Mouse (Mus musculus) neural tube, embryonic 12.5 days (tissue): ENCODE results near the gene Heatr6. TPM values are rescaled to one million over a fixed set of nuclear protein-coding genes. Genes with fewer than 3 reads are reported as not detected.

Source experiments
- ATAC-seq: fragments of 200-750 bp; cut with Nextera tagmentation; 2 replicates; pipeline ENCODE4 v1.8.0; 2017; ENCODE audit warnings: low read depth, mild to moderate bottlenecking, moderate TSS enrichment, moderate library complexity; ENCODE audit not compliant: low FRiP score
- H3K27ac ChIP-seq: fragments of 300-500 bp; sonication (generic); 2 replicates; pipeline ENCODE4 v1.5.1; 2016
- H3K27me3 ChIP-seq: fragments of 300-500 bp; sonication (generic); replicated peaks from 2 replicates; pipeline ENCODE4 v1.6.1; 2016; ENCODE audit warnings: mild to moderate bottlenecking
- H3K36me3 ChIP-seq: fragments of 300-500 bp; sonication (generic); 2 replicates; pipeline ENCODE4 v1.6.1; 2016; ENCODE audit warnings: mild to moderate bottlenecking
- H3K4me1 ChIP-seq: fragments of 300-500 bp; sonication (generic); 2 replicates; pipeline ENCODE4 v1.6.1; 2016
- H3K4me2 ChIP-seq: fragments of 300-500 bp; sonication (generic); replicated peaks from 2 replicates; pipeline ENCODE4 v1.6.1; 2016; ENCODE audit warnings: mild to moderate bottlenecking
- H3K4me3 ChIP-seq: fragments of 300-500 bp; sonication (generic); 2 replicates; pipeline ENCODE4 v1.5.1; 2016
- H3K9ac ChIP-seq: fragments of 300-500 bp; sonication (generic); 2 replicates; pipeline ENCODE4 v1.6.1; 2016; ENCODE audit warnings: mild to moderate bottlenecking
- H3K9me3 ChIP-seq: fragments of 300-500 bp; sonication (generic); 2 replicates; pipeline ENCODE4 v1.6.1; 2016; ENCODE audit warnings: mild to moderate bottlenecking
- WGBS: fragments of 180-500 bp; shearing (Covaris S2); methylation state at CpG from one replicate; pipeline ENCODE4 v1.1.7; 2016; 5-methylcytosine and 5-hydroxymethylcytosine counted together
- polyA plus RNA-seq: library from polyadenylated mRNA; unstranded; fragments of >200 nt; fragmentation: Nextera tagmentation; extraction: Ambion mirVana; gene quantifications from 2 replicates; pipeline ENCODE4 v1.2.1, GENCODE M21; 2016

The Heatr6 gene
- polyA plus RNA-seq, 1 experiment from 2014 or later: 33.2 TPM

DNA sequence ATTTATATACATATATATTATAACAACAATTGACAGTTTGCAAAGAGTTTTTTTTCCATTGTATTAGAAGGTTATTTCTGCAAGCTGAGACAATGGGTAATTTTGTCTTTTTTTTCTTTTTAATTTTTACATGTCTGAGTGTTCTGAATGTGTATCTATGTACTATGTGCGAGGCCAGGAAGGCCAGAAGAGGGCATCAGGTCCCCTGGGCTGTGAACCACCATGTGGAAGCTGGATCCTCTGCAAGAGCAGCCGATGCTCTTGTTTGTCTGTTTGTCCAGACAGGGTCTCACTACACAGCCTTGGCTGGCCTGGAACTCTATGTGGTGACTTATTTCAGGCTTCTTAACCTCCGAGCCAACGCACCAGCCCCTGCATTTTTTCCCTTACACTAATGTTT, 37.6 kb downstream of the Heatr6 start:
- no peaks in the 10 kb centered on the region for H3K9me3 ChIP-seq
- no peak overlapping the region for H3K9ac ChIP-seq
- ATAC-seq: no peak
- no peaks in the 10 kb centered on the region for H3K4me1 ChIP-seq
- no peak overlapping the region for H3K27ac ChIP-seq
- no peak overlapping the region for H3K4me2 ChIP-seq
- 81% methylated on average over 4 of the region's 4 CpGs for WGBS
- 0 out of 2 replicates have a peak, but pooled peaks cover 5% of the 10 kb centered on the region for H3K36me3 ChIP-seq
- no peaks in the 10 kb centered on the region for H3K27me3 ChIP-seq
- no peak overlapping the region for H3K4me3 ChIP-seq

DNA sequence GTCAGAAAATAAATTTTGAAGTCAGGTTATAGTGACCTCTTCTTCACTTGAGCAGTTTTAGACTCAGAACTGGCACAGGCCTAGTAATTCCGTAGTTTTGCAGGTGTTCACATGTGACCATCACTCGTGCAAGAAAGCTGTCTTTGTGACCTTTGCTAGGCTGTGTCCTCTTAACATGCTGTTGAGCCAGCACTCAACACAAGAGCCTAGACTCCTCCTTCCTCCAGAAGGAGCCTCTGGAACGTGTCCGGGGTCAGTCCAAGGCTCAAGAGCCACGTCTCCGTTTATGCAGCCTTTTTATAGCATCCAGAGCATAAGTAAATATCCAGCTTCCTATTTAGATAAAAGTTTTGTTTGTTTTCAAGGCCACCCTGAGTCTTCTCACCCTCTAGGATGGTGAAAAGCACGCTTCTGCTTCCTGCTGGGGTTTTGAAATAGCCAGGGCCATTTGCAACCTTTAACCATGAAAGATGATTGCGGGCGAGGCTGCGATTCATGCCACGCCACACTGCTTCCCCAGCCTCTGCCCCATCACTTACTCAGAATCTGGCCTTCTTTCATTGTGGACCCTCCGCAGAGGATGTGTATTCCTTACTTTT, 38.9 kb downstream of the Heatr6 start:
- Histone ChIP-seq H3K9ac (no peak overlapping the region), H3K9me3 (no peaks in the 10 kb centered on the region), H3K27ac (no peak overlapping the region), H3K36me3 (no peaks in the 10 kb centered on the region), H3K27me3 (no peaks in the 10 kb centered on the region), H3K4me3 (no peak overlapping the region), H3K4me1 (no peaks in the 10 kb centered on the region), H3K4me2 (no peak overlapping the region)
- no peak for ATAC-seq
- 84% methylated on average over 12 of the region's 12 CpGs for WGBS

DNA sequence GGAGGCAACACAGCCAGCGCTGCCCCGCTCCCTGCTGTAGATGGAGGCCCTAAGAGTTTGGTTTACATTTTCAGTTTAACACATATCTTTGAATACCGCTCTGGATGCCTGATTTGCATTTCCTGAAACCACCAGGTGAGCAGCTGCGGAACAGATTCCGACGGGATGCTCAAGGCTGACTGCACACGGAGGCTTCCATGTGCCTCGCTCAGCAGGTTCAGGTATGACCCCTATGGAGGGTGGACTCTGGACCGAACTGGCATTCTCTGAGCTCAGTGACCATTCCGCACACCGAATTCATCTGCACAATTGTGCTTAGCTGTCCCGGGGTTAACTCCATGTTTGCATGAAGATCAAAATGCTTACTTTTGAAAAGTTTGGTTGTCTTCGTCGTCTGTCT, 39.8 kb downstream of the Heatr6 start:
- no peak overlapping the region for H3K27ac ChIP-seq

DNA sequence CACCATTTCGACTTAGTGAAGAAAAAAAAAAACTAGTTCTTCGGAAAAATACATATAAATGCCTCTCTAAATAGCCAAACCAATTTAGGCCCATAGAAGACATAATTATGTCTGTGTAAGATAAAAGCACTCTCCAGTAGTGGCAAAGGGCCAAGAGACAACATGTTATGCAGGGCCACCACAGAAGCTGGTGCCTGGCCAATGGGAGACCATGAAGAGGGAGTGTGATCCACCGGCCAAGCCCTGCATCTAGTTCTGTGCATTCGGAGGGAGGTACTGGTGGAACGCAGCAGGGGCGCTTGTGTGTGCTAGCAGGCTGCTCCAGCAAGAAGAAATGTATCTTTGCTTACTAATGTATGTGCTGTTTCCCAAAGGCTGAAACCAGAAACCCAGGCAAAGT, 42.6 kb downstream of the Heatr6 start:
- Histone ChIP-seq H3K4me1 (no peaks in the 10 kb centered on the region), H3K27me3 (0 out of 2 replicates have a peak, but pooled peaks cover 3% of the 10 kb centered on the region), H3K4me3 (no peak overlapping the region), H3K36me3 (no peaks in the 10 kb centered on the region), H3K4me2 (no peak overlapping the region), H3K27ac (no peak overlapping the region), H3K9ac (no peak overlapping the region), H3K9me3 (no peaks in the 10 kb centered on the region)
- ATAC-seq: no peak
- 83% methylated on average over 6 of the region's 6 CpGs for WGBS

More for the DNA sequence above, 39.8 kb downstream of the Heatr6 start:
- 86% methylated on average over 14 of the region's 14 CpGs for WGBS
- no peak for ATAC-seq
- Histone ChIP-seq H3K4me3 (no peak overlapping the region), H3K27me3 (no peaks in the 10 kb centered on the region), H3K4me2 (no peak overlapping the region), H3K9ac (no peak overlapping the region), H3K36me3 (no peaks in the 10 kb centered on the region), H3K9me3 (no peaks in the 10 kb centered on the region), H3K4me1 (no peaks in the 10 kb centered on the region)

DNA sequence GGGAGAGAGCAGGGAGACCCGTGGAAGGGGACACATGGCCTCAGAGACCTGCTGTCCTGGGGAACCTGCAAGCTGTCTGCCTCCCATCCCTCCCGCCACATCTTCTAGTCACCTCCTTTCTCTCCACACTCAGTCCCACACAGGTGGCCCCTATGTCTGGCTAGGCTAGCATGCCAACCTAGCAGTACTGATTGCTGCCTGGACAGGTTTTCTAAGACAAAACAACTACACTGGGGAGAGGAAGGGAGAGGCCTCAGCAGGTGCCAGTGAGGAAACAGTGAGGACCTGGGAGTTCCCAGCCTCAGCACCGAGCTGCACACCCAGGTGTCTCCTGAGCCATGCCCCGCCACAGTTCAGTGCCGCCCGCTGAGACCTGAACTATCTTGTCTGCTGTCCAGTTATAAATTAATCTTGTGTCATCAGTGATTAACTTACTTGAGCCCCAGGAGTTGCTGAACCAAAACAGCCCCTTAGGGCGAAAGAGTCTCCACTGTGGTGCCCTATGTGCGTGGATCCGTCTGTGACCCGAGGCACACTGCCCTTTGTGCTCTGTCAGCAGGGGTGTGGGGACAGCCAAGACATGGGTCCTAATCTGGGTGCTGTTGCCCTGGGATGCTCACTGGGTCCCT, 43.6 kb downstream of the Heatr6 start:
- WGBS: 79% methylated on average over 10 of the region's 10 CpGs
- Histone ChIP-seq H3K27me3 (0 out of 2 replicates have a peak, but pooled peaks cover 3% of the 10 kb centered on the region), H3K9ac (no peak overlapping the region), H3K4me2 (no peak overlapping the region), H3K4me3 (no peak overlapping the region), H3K27ac (no peak overlapping the region), H3K36me3 (no peaks in the 10 kb centered on the region), H3K9me3 (no peaks in the 10 kb centered on the region), H3K4me1 (no peaks in the 10 kb centered on the region)
- no peak for ATAC-seq

DNA sequence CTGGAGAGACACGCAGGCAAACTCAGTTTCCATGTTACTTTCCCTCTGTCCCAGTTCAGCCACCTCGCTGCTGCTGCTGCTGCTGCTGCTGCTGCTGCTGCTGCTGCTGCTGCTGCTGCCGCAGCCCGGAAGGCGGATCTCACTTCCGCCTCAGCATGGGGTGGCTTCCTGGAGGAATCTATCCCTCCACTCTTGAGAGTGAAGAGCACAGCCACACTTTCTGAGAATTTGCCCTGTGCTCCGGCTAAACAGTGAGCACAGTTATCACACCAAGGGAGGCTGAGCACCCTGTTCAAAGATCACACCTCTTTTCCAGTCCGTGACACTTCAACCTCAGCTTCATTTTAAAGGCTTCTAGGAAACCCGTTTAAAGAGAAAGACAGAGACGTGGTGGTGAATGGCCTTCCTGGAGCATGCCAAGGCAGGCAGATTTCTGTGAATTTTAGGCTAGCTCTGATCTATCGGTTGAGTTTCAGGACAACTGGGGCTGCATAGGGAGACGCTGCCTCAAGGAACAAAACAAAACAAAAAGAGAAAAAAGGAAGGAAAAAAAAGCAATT, 46.5 kb downstream of the Heatr6 start:
- H3K36me3 ChIP-seq: no peaks in the 10 kb centered on the region
- H3K4me3 ChIP-seq: no peak overlapping the region
- no peaks in the 10 kb centered on the region for H3K9me3 ChIP-seq
- H3K27ac ChIP-seq: no peak overlapping the region
- no peak overlapping the region for H3K9ac ChIP-seq
- ATAC-seq: no peak
- H3K4me1 ChIP-seq: no peaks in the 10 kb centered on the region
- 74% methylated on average over 12 of the region's 12 CpGs for WGBS
- H3K27me3 ChIP-seq: 0 out of 2 replicates have a peak, but pooled peaks cover 3% of the 10 kb centered on the region
- no peak overlapping the region for H3K4me2 ChIP-seq

DNA sequence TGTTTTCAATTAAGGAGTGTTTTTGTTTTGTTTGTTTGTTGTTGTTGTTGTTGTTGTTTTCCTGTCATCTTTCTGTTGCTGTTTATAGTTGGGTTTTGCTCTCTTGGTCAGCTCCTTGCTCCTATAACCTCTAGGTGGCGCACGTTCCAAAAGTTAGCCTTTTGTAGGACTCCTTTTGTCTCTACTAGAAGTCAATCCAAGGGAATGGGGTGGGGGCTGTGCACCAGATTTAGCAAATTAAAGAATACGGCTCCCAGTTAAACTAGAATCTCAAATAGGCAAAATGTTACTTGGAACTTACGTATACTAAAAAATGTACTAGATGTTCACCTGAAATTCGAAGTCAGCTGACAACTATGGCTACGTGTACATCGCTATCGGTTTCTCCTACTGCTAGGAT, 48.7 kb downstream of the Heatr6 start:
- no peak overlapping the region for H3K4me3 ChIP-seq
- ATAC-seq: no peak
- H3K9ac ChIP-seq: no peak overlapping the region
- no peak overlapping the region for H3K4me2 ChIP-seq
- no peaks in the 10 kb centered on the region for H3K4me1 ChIP-seq
- no peaks in the 10 kb centered on the region for H3K36me3 ChIP-seq
- 0 out of 2 replicates have a peak, but pooled peaks cover 3% of the 10 kb centered on the region for H3K27me3 ChIP-seq
- 71% methylated on average over 8 of the region's 8 CpGs for WGBS
- no peak overlapping the region for H3K27ac ChIP-seq
- H3K9me3 ChIP-seq: no peaks in the 10 kb centered on the region

DNA sequence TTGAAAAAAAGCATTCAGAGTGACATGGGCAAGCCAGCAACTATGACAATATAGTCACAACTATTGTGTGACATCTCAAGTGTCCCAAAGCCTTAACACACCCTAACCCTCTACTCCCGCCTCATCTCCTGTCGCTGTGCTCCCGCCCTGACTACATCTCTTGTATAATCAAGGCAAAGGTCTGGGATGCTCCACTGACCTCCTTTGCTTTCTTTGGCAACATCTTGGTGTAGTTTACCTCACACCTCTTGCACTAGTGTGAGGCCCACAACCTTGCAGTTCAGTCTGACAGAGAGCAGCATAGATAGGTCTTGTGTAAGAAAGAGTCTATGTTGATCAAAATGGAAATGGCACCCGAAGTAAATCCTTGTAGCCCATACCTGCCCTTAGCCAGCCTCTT, 49.1 kb downstream of the Heatr6 start:
- Histone ChIP-seq H3K4me1 (no peaks in the 10 kb centered on the region), H3K9ac (no peak overlapping the region), H3K4me2 (no peak overlapping the region), H3K36me3 (no peaks in the 10 kb centered on the region), H3K4me3 (no peak overlapping the region), H3K9me3 (no peaks in the 10 kb centered on the region), H3K27me3 (0 out of 2 replicates have a peak, but pooled peaks cover 3% of the 10 kb centered on the region), H3K27ac (no peak overlapping the region)
- 93% methylated on average over 4 of the region's 4 CpGs for WGBS
- ATAC-seq: no peak

DNA sequence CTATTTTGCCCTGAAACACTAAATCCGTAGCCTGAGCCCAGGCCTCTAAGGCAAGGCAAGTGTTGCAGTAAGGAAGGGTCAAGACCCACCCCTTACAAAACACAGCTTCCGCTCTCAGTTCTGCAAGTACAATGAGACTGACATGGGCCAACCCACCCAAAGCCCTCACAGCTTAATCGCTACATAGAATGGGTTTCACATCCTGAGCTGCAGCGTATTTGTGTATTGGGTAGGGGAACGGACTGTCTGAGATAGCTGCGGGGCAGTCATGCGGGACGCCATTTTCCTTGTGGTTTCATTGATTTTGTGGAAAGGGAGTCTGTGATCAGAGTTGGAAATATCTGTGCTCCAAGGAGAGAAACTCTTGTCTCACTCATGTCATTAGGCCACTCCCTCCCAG, 56.9 kb downstream of the Heatr6 start:
- ATAC-seq: no peak
- no peaks in the 10 kb centered on the region for H3K36me3 ChIP-seq
- no peak overlapping the region for H3K4me3 ChIP-seq
- no peak overlapping the region for H3K9ac ChIP-seq
- no peaks in the 10 kb centered on the region for H3K4me1 ChIP-seq
- H3K27me3 ChIP-seq: no peaks in the 10 kb centered on the region
- no peaks in the 10 kb centered on the region for H3K9me3 ChIP-seq
- no peak overlapping the region for H3K27ac ChIP-seq
- no peak overlapping the region for H3K4me2 ChIP-seq
- 91% methylated on average over 8 of the region's 8 CpGs for WGBS

DNA sequence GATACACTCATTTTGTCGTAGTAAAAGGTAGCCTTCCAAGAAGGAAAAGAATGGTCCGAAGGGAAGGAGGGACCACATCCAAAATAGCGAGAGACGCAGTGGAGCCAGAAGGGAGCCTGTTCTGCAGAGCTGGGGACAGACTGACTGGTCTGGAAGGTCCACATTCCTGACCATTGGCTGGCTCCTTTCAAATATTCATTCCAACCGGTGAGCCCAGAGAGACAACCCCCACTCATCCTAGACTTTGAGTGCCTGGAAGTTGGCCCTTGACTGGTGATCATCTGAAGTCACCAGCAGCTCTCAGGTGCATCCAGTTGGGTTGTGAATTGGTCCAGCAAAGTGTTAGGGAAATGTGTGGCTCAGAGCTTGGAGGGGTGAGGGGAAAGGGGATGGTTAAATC, 61.7 kb downstream of the Heatr6 start:
- Histone ChIP-seq H3K4me1 (0 out of 2 replicates have a peak, but pooled peaks cover 5% of the 10 kb centered on the region), H3K4me3 (no peak overlapping the region), H3K36me3 (no peaks in the 10 kb centered on the region), H3K9ac (no peak overlapping the region), H3K27me3 (no peaks in the 10 kb centered on the region; the same call in 1 of the 2 replicates), H3K4me2 (no peak overlapping the region), H3K9me3 (no peaks in the 10 kb centered on the region), H3K27ac (no peak overlapping the region)
- WGBS: 86% methylated on average over 5 of the region's 5 CpGs
- no peak for ATAC-seq

DNA sequence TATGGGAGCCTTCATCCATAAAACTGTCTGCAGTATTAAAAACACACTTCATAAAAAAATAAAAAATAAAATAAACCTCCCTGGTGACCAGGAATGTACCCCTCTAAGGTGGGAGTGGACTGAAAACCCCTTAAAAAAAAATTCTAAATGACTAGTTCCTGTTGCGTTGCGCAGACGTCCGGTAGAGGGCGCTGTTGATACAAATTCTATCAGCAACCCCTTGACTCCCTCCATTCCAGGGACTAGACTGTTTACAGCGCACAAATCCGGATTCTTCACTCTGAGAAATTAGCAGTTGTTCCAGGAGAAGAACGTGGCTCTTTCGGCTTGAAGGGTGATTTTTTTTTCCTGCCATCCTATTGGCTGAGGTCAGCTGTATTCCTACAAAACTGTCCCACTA, 62.1 kb downstream of the Heatr6 start:
- Histone ChIP-seq H3K4me1 (0 out of 2 replicates have a peak, but pooled peaks cover 5% of the 10 kb centered on the region), H3K27ac (no peak overlapping the region), H3K4me3 (no peak overlapping the region), H3K27me3 (no peaks in the 10 kb centered on the region; the same call in 1 of the 2 replicates), H3K9me3 (no peaks in the 10 kb centered on the region), H3K4me2 (no peak overlapping the region), H3K9ac (no peak overlapping the region), H3K36me3 (no peaks in the 10 kb centered on the region)
- WGBS: 10% methylated on average over 9 of the region's 9 CpGs
- no peak for ATAC-seq

DNA sequence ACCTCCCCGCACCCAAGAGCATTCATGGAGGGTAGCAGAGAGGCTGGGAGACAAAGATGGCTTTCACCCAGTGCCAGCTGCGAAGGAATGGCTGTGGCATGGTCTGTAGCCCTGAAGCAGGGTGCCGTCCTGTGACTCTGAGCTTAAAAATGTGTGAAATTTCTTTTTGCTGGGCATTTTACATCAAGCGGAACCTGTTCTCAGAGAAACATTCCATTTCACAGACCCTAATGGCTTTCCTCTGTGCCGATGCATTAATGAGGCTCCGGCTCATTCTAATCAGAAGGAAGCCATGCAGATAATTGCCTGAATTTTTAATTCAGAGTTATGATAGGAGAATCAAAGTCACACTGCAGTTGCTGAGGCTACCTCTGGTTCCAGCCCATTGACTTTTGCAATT, 63.6 kb downstream of the Heatr6 start:
- Histone ChIP-seq H3K4me3 (no peak overlapping the region), H3K4me2 (no peak overlapping the region), H3K27ac (no peak overlapping the region), H3K27me3 (no peaks in the 10 kb centered on the region; the same call in 1 of the 2 replicates), H3K4me1 (0 out of 2 replicates have a peak, but pooled peaks cover 5% of the 10 kb centered on the region), H3K36me3 (no peaks in the 10 kb centered on the region), H3K9ac (no peak overlapping the region), H3K9me3 (no peaks in the 10 kb centered on the region)
- WGBS: 58% methylated on average over 6 of the region's 6 CpGs
- ATAC-seq: no peak
